ENCODE assay signal across 8 mouse cellular contexts in genomic region chr1:38834899-38835298, GRCm38 (mm10). TPM values are rescaled to one million over a fixed set of nuclear protein-coding genes. Genes with fewer than 3 reads are reported as not detected.
DNase-seq lines count a peak whose midpoint lies in the region; ATAC-seq lines count a peak whose summit lies in the region.

No protein-coding gene starts in this region.

- peaks cover 11% of the 10 kb centered on the region for H3K4me1 ChIP-seq in kidney, embryonic 15.5 days
- peaks cover 2% of the 10 kb centered on the region; the same call in 1 of the 2 replicates for H3K4me1 ChIP-seq in kidney, embryonic 16.5 days (ENCODE audit: insufficient read depth, low read length)
- H3K4me1 ChIP-seq in forebrain, embryonic 13.5 days: peaks cover 7% of the 10 kb centered on the region

- H3K36me3 ChIP-seq in kidney, embryonic 15.5 days: peaks cover 4% of the 10 kb centered on the region; the same call in 1 of the 2 replicates
- H3K36me3 ChIP-seq in kidney, embryonic 16.5 days (ENCODE audit: insufficient read depth, low read length): no peaks in the 10 kb centered on the region
- peaks cover 5% of the 10 kb centered on the region; the same call in 1 of the 2 replicates for H3K36me3 ChIP-seq in forebrain, embryonic 13.5 days (ENCODE audit: poor library complexity, severe bottlenecking)

- H3K27ac ChIP-seq in kidney, embryonic 15.5 days: no peak overlapping the region
- no peak overlapping the region for H3K27ac ChIP-seq in kidney, embryonic 16.5 days (ENCODE audit: low read length)
- no peak overlapping the region for H3K27ac ChIP-seq in forebrain, embryonic 13.5 days

- no peak overlapping the region for H3K9ac ChIP-seq in kidney, embryonic 15.5 days
- no peak overlapping the region for H3K9ac ChIP-seq in kidney, embryonic 16.5 days (replicated peaks; ENCODE audit: low read length)
- H3K9ac ChIP-seq in forebrain, embryonic 13.5 days: no peak overlapping the region

- no peaks in the 10 kb centered on the region for H3K9me3 ChIP-seq in kidney, embryonic 15.5 days (replicated peaks)
- no peaks in the 10 kb centered on the region for H3K9me3 ChIP-seq in kidney, embryonic 16.5 days (ENCODE audit: low read length)
- no peaks in the 10 kb centered on the region for H3K9me3 ChIP-seq in forebrain, embryonic 13.5 days (replicated peaks)

- no peak overlapping the region for H3K4me3 ChIP-seq in kidney, embryonic 15.5 days (replicated peaks)
- no peak overlapping the region for H3K4me3 ChIP-seq in kidney, embryonic 16.5 days (ENCODE audit: low read length)
- H3K4me3 ChIP-seq in forebrain, embryonic 13.5 days: peak overlapping the region; percentile 72

- WGBS in kidney, embryonic 15.5 days: 32% methylated on average over 3 of the region's 3 CpGs
- 35% methylated on average over 3 of the region's 3 CpGs for WGBS in kidney, embryonic 16.5 days
- WGBS in forebrain, embryonic 13.5 days: 28% methylated on average over 3 of the region's 3 CpGs

- DNase-seq in B cell, adult 2 months: peak; percentile 12 to 37
- peak; percentile 26 for DNase-seq in adrenal gland, postnatal 25 days
- DNase-seq in kidney, postnatal 4 days: peak; percentile 49
- peak; percentile 27 for DNase-seq in thymus, postnatal 0 days (ENCODE audit: low spot score)
- DNase-seq in yolk sac, embryonic 10.5 days (ENCODE audit: low spot score): no peak

- H3K27me3 ChIP-seq in kidney, embryonic 15.5 days: peaks cover 41% of the 10 kb centered on the region
- H3K27me3 ChIP-seq in kidney, embryonic 16.5 days (ENCODE audit: insufficient read depth, low read length): peaks cover 27% of the 10 kb centered on the region
- H3K27me3 ChIP-seq in forebrain, embryonic 13.5 days: peaks cover 39% of the 10 kb centered on the region

- H3K4me2 ChIP-seq in kidney, embryonic 15.5 days: peak overlapping the region; percentile 100
- H3K4me2 ChIP-seq in kidney, embryonic 16.5 days (replicated peaks; ENCODE audit: low read depth, low read length): no peak overlapping the region; the same call in 1 of the 2 replicates
- peak overlapping the region; percentile 99 for H3K4me2 ChIP-seq in forebrain, embryonic 13.5 days

- no peak for ATAC-seq in kidney, embryonic 15.5 days (replicated peaks; ENCODE audit: low FRiP score)
- ATAC-seq in kidney, embryonic 16.5 days (ENCODE audit: low FRiP score, low TSS enrichment): no peak
- ATAC-seq in forebrain, embryonic 13.5 days: no peak

RNA-seq across cellular contexts. Expression of gene Lonrf2, which starts 1.6 kb away (rescaled TPM):
- polyA plus RNA-seq in kidney, embryonic 15.5 days (2015; fragmentation: Nextera tagmentation; extraction: Ambion mirVana): 1.3 and 1.7 TPM in 2 replicates
- 1.1 and 1.4 TPM in 2 replicates for polyA plus RNA-seq in kidney, embryonic 16.5 days (2015; fragmentation: Nextera tagmentation; extraction: Ambion mirVana)
- 5.7 and 7.8 TPM in 2 replicates for total RNA-seq in adrenal gland, postnatal 25 days (2021)
- 6.9 and 7.0 TPM in 2 replicates for polyA plus RNA-seq in forebrain, embryonic 13.5 days (2015; fragmentation: Nextera tagmentation; extraction: Ambion mirVana)
- 0.09 and 0.10 TPM in 2 replicates for polyA plus RNA-seq in thymus, postnatal 0 days (2015; fragmentation: Nextera tagmentation; extraction: Ambion mirVana)
